Mouse (Mus musculus) retina, postnatal 7 days (tissue): ENCODE measurements at regions not wholly inside any gene's neighbourhood (a gene's known extent, or its start where the extent isn't known, plus 50 kb on each side); places are given as distances from the start of the nearest gene placed in this dataset.

Experiments used
- DNase-seq: peaks from one replicate; pipeline ENCODE4 v3.0.0-alpha.2; 2012; ENCODE audit warnings: low read depth, low spot score

- no peak for DNase-seq
Measured at GRCm38 (mm10) chr3:47095288-47095687, 647.3 kb upstream of the Pabpc4l start.

- no peak for DNase-seq
Measured at GRCm38 (mm10) chr3:47051563-47051962, 603.5 kb upstream of the Pabpc4l start.

- DNase-seq: no peak
Measured at GRCm38 (mm10) chr3:47025738-47026137, 577.7 kb upstream of the Pabpc4l start.

- no peak for DNase-seq
Measured at GRCm38 (mm10) chr3:47019270-47019669, 571.3 kb upstream of the Pabpc4l start.

- DNase-seq: no peak
Measured at GRCm38 (mm10) chr3:47018565-47018964, 570.5 kb upstream of the Pabpc4l start.

GRCm38 (mm10) chr3:47010459-47010858 is 562.4 kb upstream of the Pabpc4l start:
- no peak for DNase-seq

- no peak for DNase-seq
Measured at GRCm38 (mm10) chr3:46998916-46999315, 550.9 kb upstream of the Pabpc4l start.

- DNase-seq: no peak
Measured at GRCm38 (mm10) chr3:46970744-46971143, 522.7 kb upstream of the Pabpc4l start.

GRCm38 (mm10) chr3:46970000-46970399 is 522.0 kb upstream of the Pabpc4l start:
- DNase-seq: no peak

- no peak for DNase-seq
Measured at GRCm38 (mm10) chr3:46951391-46951790, 503.4 kb upstream of the Pabpc4l start.

GRCm38 (mm10) chr3:46937751-46938150 is 489.7 kb upstream of the Pabpc4l start:
- DNase-seq: no peak

GRCm38 (mm10) chr3:46891057-46891736 is 443.2 kb upstream of the Pabpc4l start:
- no peak for DNase-seq

GRCm38 (mm10) chr3:46875848-46876247 is 427.8 kb upstream of the Pabpc4l start:
- no peak for DNase-seq

GRCm38 (mm10) chr3:46870876-46871275 is 422.9 kb upstream of the Pabpc4l start:
- no peak for DNase-seq

GRCm38 (mm10) chr3:46869576-46870295 is 421.7 kb upstream of the Pabpc4l start:
- DNase-seq: no peak

- peak; percentile 3 for DNase-seq
Measured at GRCm38 (mm10) chr3:46848400-46848983, 400.5 kb upstream of the Pabpc4l start.

GRCm38 (mm10) chr3:46828676-46829075 is 380.7 kb upstream of the Pabpc4l start:
- DNase-seq: no peak
